ENCODE assay signal across 8 mouse cellular contexts in genomic region chr12:24707480-24707802, GRCm38 (mm10). TPM values are rescaled to one million over a fixed set of nuclear protein-coding genes. Genes with fewer than 3 reads are reported as not detected.
DNase-seq lines count a peak whose midpoint lies in the region; ATAC-seq and TF ChIP-seq lines count a peak whose summit lies in the region.

No protein-coding gene starts in this region.

- H3K36me3 ChIP-seq in embryonic facial prominence, embryonic 11.5 days (replicated peaks; ENCODE audit: control insufficient read depth, insufficient read depth, low read depth, low read length): peaks cover 8% of the 10 kb centered on the region
- peaks cover 17% of the 10 kb centered on the region for H3K36me3 ChIP-seq in limb, embryonic 11.5 days (ENCODE audit: control insufficient read depth, insufficient read depth, low read length)
- H3K36me3 ChIP-seq in stomach, embryonic 16.5 days (ENCODE audit: control insufficient read depth, insufficient read depth, low read length): 0 out of 2 replicates have a peak, but pooled peaks cover 9% of the 10 kb centered on the region

- ATAC-seq in embryonic facial prominence, embryonic 11.5 days (replicated peaks; ENCODE audit: insufficient number of reproducible peaks, low FRiP score, low TSS enrichment, low read depth): peak; percentile 1; the same call in 1 of the 2 replicates
- ATAC-seq in limb, embryonic 11.5 days (ENCODE audit: insufficient number of reproducible peaks, low FRiP score, low TSS enrichment, low read depth): no peak
- ATAC-seq in stomach, embryonic 16.5 days (ENCODE audit: insufficient read depth, low FRiP score): no peak

- under 1% methylated on average over 9 of the region's 9 CpGs for WGBS in embryonic facial prominence, embryonic 11.5 days
- 0% methylated on average over 9 of the region's 9 CpGs for WGBS in limb, embryonic 11.5 days
- WGBS in stomach, embryonic 16.5 days: under 1% methylated on average over 9 of the region's 9 CpGs

- intact Hi-C loops in left cerebral cortex, adult 2 months (cut with DNase I): loop anchor here (5.0 kb wide), 1 partner anchor 1590 kb away; no protein-coding TSS in a partner anchor

- H3K4me2 ChIP-seq in embryonic facial prominence, embryonic 11.5 days (ENCODE audit: low read depth, low read length): peak overlapping the region; percentile 82
- peak overlapping the region; percentile 66 for H3K4me2 ChIP-seq in limb, embryonic 11.5 days (ENCODE audit: low read depth, severe bottlenecking)
- peak overlapping the region; percentile 64 for H3K4me2 ChIP-seq in stomach, embryonic 16.5 days (ENCODE audit: low read depth, low read length)

- no peaks in the 10 kb centered on the region; the same call in 1 of the 2 replicates for H3K4me1 ChIP-seq in embryonic facial prominence, embryonic 11.5 days (ENCODE audit: control insufficient read depth, insufficient read depth, low read length)
- peaks cover 12% of the 10 kb centered on the region; the same call in 1 of the 2 replicates for H3K4me1 ChIP-seq in limb, embryonic 11.5 days (ENCODE audit: control insufficient read depth, insufficient read depth, low read length)
- peaks cover 38% of the 10 kb centered on the region for H3K4me1 ChIP-seq in stomach, embryonic 16.5 days (ENCODE audit: control insufficient read depth, insufficient read depth, low read length)

- H3K4me3 ChIP-seq in embryonic facial prominence, embryonic 11.5 days (ENCODE audit: low read depth, low read length): peak overlapping the region; percentile 93
- H3K4me3 ChIP-seq in limb, embryonic 11.5 days (ENCODE audit: low read depth, low read length): peak overlapping the region; percentile 90
- H3K4me3 ChIP-seq in stomach, embryonic 16.5 days (replicated peaks; ENCODE audit: low read length): peak overlapping the region; percentile 97
- no peak overlapping the region for H3K4me3 ChIP-seq in left cerebral cortex, adult 2 months

- no peak overlapping the region; the same call in 1 of the 2 replicates for H3K27ac ChIP-seq in embryonic facial prominence, embryonic 11.5 days (replicated peaks; ENCODE audit: low read depth, low read length)
- peak overlapping the region; percentile 80; the same call in 1 of the 2 replicates for H3K27ac ChIP-seq in limb, embryonic 11.5 days (replicated peaks; ENCODE audit: low read depth, low read length)
- H3K27ac ChIP-seq in stomach, embryonic 16.5 days (ENCODE audit: low read length): peak overlapping the region; percentile 17
- no peak overlapping the region for H3K27ac ChIP-seq in left cerebral cortex, adult 2 months

- peak overlapping the region; percentile 67 for H3K9ac ChIP-seq in embryonic facial prominence, embryonic 11.5 days (replicated peaks; ENCODE audit: low read length)
- H3K9ac ChIP-seq in limb, embryonic 11.5 days (ENCODE audit: low read length): peak overlapping the region; percentile 97
- H3K9ac ChIP-seq in stomach, embryonic 16.5 days (ENCODE audit: low read length): peak overlapping the region; percentile 70

- TF ChIP-seq CTCF in left cerebral cortex, adult 2 months (IDR thresholded peaks at IDR 0.05): no peak

- peak; percentile 18 for DNase-seq in spleen, adult 12 weeks (ENCODE audit: low spot score)
- DNase-seq in spleen, postnatal 14 days (ENCODE audit: low spot score in 2 of 2): no peak
- DNase-seq in embryonic facial prominence, embryonic 11.5 days (ENCODE audit: low spot score): no peak
- peak; percentile 43 for DNase-seq in limb, embryonic 11.5 days (ENCODE audit: low spot score)
- no peak for DNase-seq in left cerebral cortex, adult 2 months (ENCODE audit: extremely low spot score in 1 of 2, low spot score in 2 of 2)
- no peak for DNase-seq in layer of hippocampus, postnatal 14 days (ENCODE audit: low spot score in 2 of 2)
- DNase-seq in MN1 (ENCODE audit: low spot score): no peak

- H3K27me3 ChIP-seq in embryonic facial prominence, embryonic 11.5 days (ENCODE audit: control insufficient read depth, insufficient read depth, low read length): no peaks in the 10 kb centered on the region
- H3K27me3 ChIP-seq in limb, embryonic 11.5 days (ENCODE audit: control insufficient read depth, insufficient read depth, low read length): no peaks in the 10 kb centered on the region
- H3K27me3 ChIP-seq in stomach, embryonic 16.5 days (ENCODE audit: control insufficient read depth, insufficient read depth, low read length): no peaks in the 10 kb centered on the region

- H3K9me3 ChIP-seq in embryonic facial prominence, embryonic 11.5 days (replicated peaks; ENCODE audit: control insufficient read depth, low read length): no peaks in the 10 kb centered on the region
- H3K9me3 ChIP-seq in limb, embryonic 11.5 days (ENCODE audit: control insufficient read depth, low read length): no peaks in the 10 kb centered on the region
- no peaks in the 10 kb centered on the region for H3K9me3 ChIP-seq in stomach, embryonic 16.5 days (replicated peaks; ENCODE audit: control insufficient read depth, low read length)

RNA-seq across cellular contexts. Expression of gene Rrm2, which starts 0.6 kb away (rescaled TPM):
- polyA plus RNA-seq in embryonic facial prominence, embryonic 11.5 days (2014; fragmentation: Nextera tagmentation; extraction: Ambion mirVana): 364 and 431 TPM in 2 replicates
- polyA plus RNA-seq in limb, embryonic 11.5 days (2014; fragmentation: Nextera tagmentation; extraction: Ambion mirVana): 439 and 485 TPM in 2 replicates
- polyA plus RNA-seq in stomach, embryonic 16.5 days (2015; fragmentation: Nextera tagmentation; extraction: Ambion mirVana): 139 and 145 TPM in 2 replicates
- 1 to 10 TPM; 1.9 to 2.2 TPM for total RNA-seq in left cerebral cortex, adult 2 months (2021)
- total RNA-seq in layer of hippocampus, postnatal 14 days (2021): 1 to 10 TPM; 6.3 to 7.6 TPM

RNA-seq across cellular contexts. Expression of gene Cys1, which starts 25.8 kb away (rescaled TPM):
- 0.94 and 1.4 TPM in 2 replicates for polyA plus RNA-seq in embryonic facial prominence, embryonic 11.5 days (2014; fragmentation: Nextera tagmentation; extraction: Ambion mirVana)
- polyA plus RNA-seq in limb, embryonic 11.5 days (2014; fragmentation: Nextera tagmentation; extraction: Ambion mirVana): 0.36 and 0.91 TPM in 2 replicates
- 1.8 and 1.9 TPM in 2 replicates for polyA plus RNA-seq in stomach, embryonic 16.5 days (2015; fragmentation: Nextera tagmentation; extraction: Ambion mirVana)
- 10 to 100 TPM; 15.2 to 20.0 TPM for total RNA-seq in left cerebral cortex, adult 2 months (2021)
- total RNA-seq in layer of hippocampus, postnatal 14 days (2021): 10 to 100 TPM; 13.4 to 14.2 TPM

RNA-seq across cellular contexts. Expression of gene Klf11, which starts 56.4 kb away (rescaled TPM):
- polyA plus RNA-seq in embryonic facial prominence, embryonic 11.5 days (2014; fragmentation: Nextera tagmentation; extraction: Ambion mirVana): 10.4 and 12.8 TPM in 2 replicates
- 10.8 and 12.6 TPM in 2 replicates for polyA plus RNA-seq in limb, embryonic 11.5 days (2014; fragmentation: Nextera tagmentation; extraction: Ambion mirVana)
- polyA plus RNA-seq in stomach, embryonic 16.5 days (2015; fragmentation: Nextera tagmentation; extraction: Ambion mirVana): 12.8 TPM in 2 replicates
- total RNA-seq in left cerebral cortex, adult 2 months (2021): 1 to 10 TPM; 5.1 to 7.8 TPM
- total RNA-seq in layer of hippocampus, postnatal 14 days (2021): 1 to 10 TPM; 4.7 to 6.3 TPM

Comparison
In these comparisons a context has a peak if more than half of its experiments do, and no peak if none do; other contexts are left out.
1. DNase-seq: peak in spleen, adult 12 weeks (single experiment) and limb, embryonic 11.5 days (single experiment); none in spleen, postnatal 14 days (0 of 2), embryonic facial prominence, embryonic 11.5 days (single experiment), left cerebral cortex, adult 2 months (0 of 2), layer of hippocampus, postnatal 14 days (0 of 2) and MN1 (single experiment).
2. H3K27ac ChIP-seq: peak in limb, embryonic 11.5 days (single experiment) and stomach, embryonic 16.5 days (single experiment); none in embryonic facial prominence, embryonic 11.5 days (single experiment) and left cerebral cortex, adult 2 months (single experiment).
3. Peak in every context shown above with its lines, with median percentiles within 50 percentile points of each other: H3K4me2 ChIP-seq and H3K9ac ChIP-seq.